Mouse (Mus musculus) C2C12 (cell line): Measurements from ENCODE around the gene Ndst2.

Experiments
- CTCF ChIP-seq: IDR thresholded peaks from one replicate; pipeline ENCODE4 v1.5.1; 2011; ENCODE audit not compliant: control insufficient read depth, insufficient read depth, insufficient read length
- USF1 ChIP-seq: IDR thresholded peaks from one replicate; pipeline ENCODE4 v1.6.1; 2011; ENCODE audit warnings: low read depth, mild to moderate bottlenecking, control low read depth, moderate library complexity

DNA sequence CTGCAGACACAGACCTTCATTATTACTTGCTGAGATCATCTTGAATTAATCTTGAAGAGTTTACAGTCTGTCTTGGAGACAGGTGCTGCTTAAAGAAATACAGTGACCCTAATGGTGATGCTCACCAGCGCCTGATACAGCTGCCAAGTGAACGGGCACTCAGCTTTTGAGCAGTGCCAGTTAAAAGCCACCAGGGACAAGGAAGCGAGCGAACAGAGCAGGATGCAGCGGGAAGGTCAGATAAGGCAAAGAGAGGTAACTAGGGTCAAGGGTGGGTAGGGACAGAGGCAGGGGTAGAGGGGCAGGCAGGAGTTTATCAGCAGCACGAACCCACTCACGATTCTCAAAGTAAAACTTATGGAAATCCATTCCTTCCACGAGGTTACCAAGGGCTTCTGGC is 4.1 kb upstream of the Ndst2 start:
- TF ChIP-seq CTCF (no peak), USF1 (no peak)
